Mouse (Mus musculus): ENCODE data around the gene Trpm8. TPM values are rescaled to one million over a fixed set of nuclear protein-coding genes. Genes with fewer than 3 reads are reported as not detected.

Trpm8 gene
- polyA plus RNA-seq, 1 experiment from 2014 or later, result not detected

GRCm38 (mm10) chr1:88322146-88322545, 44.7 kb downstream of the Trpm8 start:
- H3K36me3 ChIP-seq, result no peaks in the 10 kb centered on the region
- no peak overlapping the region for H3K4me2 ChIP-seq (replicated peaks)
- H3K4me1 ChIP-seq, result no peaks in the 10 kb centered on the region
- ATAC-seq (ENCODE audit: low FRiP score, low read depth), result no peak
- no peak overlapping the region for H3K4me3 ChIP-seq
- H3K9ac ChIP-seq, result no peak overlapping the region
- no peaks in the 10 kb centered on the region for H3K27me3 ChIP-seq (replicated peaks)
- H3K9me3 ChIP-seq, result no peaks in the 10 kb centered on the region
- no peak overlapping the region for H3K27ac ChIP-seq

- WGBS, result 85% methylated on average over 3 of the region's 3 CpGs
- Histone ChIP-seq H3K27ac (no peak overlapping the region), H3K27me3 (replicated peaks) (no peaks in the 10 kb centered on the region), H3K4me2 (replicated peaks) (no peak overlapping the region), H3K9me3 (no peaks in the 10 kb centered on the region), H3K4me1 (no peaks in the 10 kb centered on the region), H3K9ac (no peak overlapping the region), H3K36me3 (no peaks in the 10 kb centered on the region), H3K4me3 (no peak overlapping the region)
- ATAC-seq (ENCODE audit: low FRiP score, low read depth), result no peak
Measured at GRCm38 (mm10) chr1:88323101-88323500, 45.6 kb downstream of the Trpm8 start.

- H3K9ac ChIP-seq, result no peak overlapping the region
- no peaks in the 10 kb centered on the region for H3K36me3 ChIP-seq
- no peak overlapping the region for H3K4me2 ChIP-seq (replicated peaks)
- H3K4me1 ChIP-seq, result no peaks in the 10 kb centered on the region
- H3K9me3 ChIP-seq, result no peaks in the 10 kb centered on the region
- no peak overlapping the region for H3K27ac ChIP-seq
- 83% methylated on average over 9 of the region's 9 CpGs for WGBS
- ATAC-seq (ENCODE audit: low FRiP score, low read depth), result no peak
- H3K27me3 ChIP-seq (replicated peaks), result no peaks in the 10 kb centered on the region
- no peak overlapping the region for H3K4me3 ChIP-seq
Measured at GRCm38 (mm10) chr1:88339481-88339880, 62.0 kb downstream of the Trpm8 start.

- H3K27ac ChIP-seq, result no peak overlapping the region
- H3K4me3 ChIP-seq, result no peak overlapping the region
- H3K4me1 ChIP-seq, result no peaks in the 10 kb centered on the region
- no peaks in the 10 kb centered on the region for H3K9me3 ChIP-seq
- no peak for ATAC-seq (ENCODE audit: low FRiP score, low read depth)
- H3K4me2 ChIP-seq (replicated peaks), result no peak overlapping the region
- H3K27me3 ChIP-seq (replicated peaks), result no peaks in the 10 kb centered on the region
- no peaks in the 10 kb centered on the region for H3K36me3 ChIP-seq
- 93% methylated on average over 3 of the region's 3 CpGs for WGBS
- no peak overlapping the region for H3K9ac ChIP-seq
Measured at GRCm38 (mm10) chr1:88342615-88343014, 65.2 kb downstream of the Trpm8 start.

GRCm38 (mm10) chr1:88345580-88345979, 68.1 kb downstream of the Trpm8 start:
- H3K4me3 ChIP-seq, result no peak overlapping the region
- no peaks in the 10 kb centered on the region for H3K9me3 ChIP-seq
- H3K27ac ChIP-seq, result no peak overlapping the region
- H3K9ac ChIP-seq, result no peak overlapping the region
- WGBS, result 30% methylated on average over 3 of the region's 3 CpGs
- no peaks in the 10 kb centered on the region for H3K27me3 ChIP-seq (replicated peaks)
- no peaks in the 10 kb centered on the region for H3K36me3 ChIP-seq
- H3K4me1 ChIP-seq, result no peaks in the 10 kb centered on the region
- H3K4me2 ChIP-seq (replicated peaks), result no peak overlapping the region
- no peak for ATAC-seq (ENCODE audit: low FRiP score, low read depth)

GRCm38 (mm10) chr1:88348496-88349005, 71.1 kb downstream of the Trpm8 start:
- Histone ChIP-seq H3K9ac (no peak overlapping the region), H3K9me3 (no peaks in the 10 kb centered on the region), H3K27ac (no peak overlapping the region), H3K4me3 (no peak overlapping the region), H3K4me2 (replicated peaks) (no peak overlapping the region), H3K27me3 (replicated peaks) (no peaks in the 10 kb centered on the region), H3K4me1 (peaks cover 4% of the 10 kb centered on the region), H3K36me3 (no peaks in the 10 kb centered on the region)
- no peak for ATAC-seq (ENCODE audit: low FRiP score, low read depth)
- 89% methylated on average over 5 of the region's 5 CpGs for whole genome bisulfite sequencing

GRCm38 (mm10) chr1:88350761-88351160, 73.3 kb downstream of the Trpm8 start:
- Histone ChIP-seq H3K9ac (no peak overlapping the region), H3K4me3 (no peak overlapping the region), H3K27me3 (replicated peaks) (no peaks in the 10 kb centered on the region), H3K27ac (no peak overlapping the region), H3K4me1 (peaks cover 4% of the 10 kb centered on the region), H3K4me2 (replicated peaks) (no peak overlapping the region), H3K36me3 (no peaks in the 10 kb centered on the region), H3K9me3 (no peaks in the 10 kb centered on the region)
- ATAC-seq (ENCODE audit: low FRiP score, low read depth), result no peak
- WGBS, result 93% methylated on average over 9 of the region's 9 CpGs

- H3K9me3 ChIP-seq, result no peaks in the 10 kb centered on the region
- no peak overlapping the region for H3K9ac ChIP-seq
- no peak overlapping the region for H3K4me2 ChIP-seq (replicated peaks)
- H3K4me3 ChIP-seq, result no peak overlapping the region
- H3K36me3 ChIP-seq, result no peaks in the 10 kb centered on the region
- no peak overlapping the region for H3K27ac ChIP-seq
- H3K4me1 ChIP-seq, result peaks cover 4% of the 10 kb centered on the region
- no peak for ATAC-seq (ENCODE audit: low FRiP score, low read depth)
- no peaks in the 10 kb centered on the region for H3K27me3 ChIP-seq (replicated peaks)
- 96% methylated on average over 12 of the region's 12 CpGs for whole genome bisulfite sequencing
Measured at GRCm38 (mm10) chr1:88355025-88355424, 77.6 kb downstream of the Trpm8 start.

- Histone ChIP-seq H3K4me2 (replicated peaks) (no peak overlapping the region), H3K4me1 (peaks cover 4% of the 10 kb centered on the region), H3K9ac (no peak overlapping the region), H3K27ac (no peak overlapping the region), H3K9me3 (no peaks in the 10 kb centered on the region), H3K27me3 (replicated peaks) (no peaks in the 10 kb centered on the region), H3K4me3 (no peak overlapping the region), H3K36me3 (no peaks in the 10 kb centered on the region)
- WGBS, result 93% methylated on average over 3 of the region's 3 CpGs
- ATAC-seq (ENCODE audit: low FRiP score, low read depth), result no peak
Measured at GRCm38 (mm10) chr1:88355681-88356080, 78.2 kb downstream of the Trpm8 start.

- Histone ChIP-seq H3K9ac (no peak overlapping the region), H3K4me1 (peaks cover 4% of the 10 kb centered on the region), H3K4me2 (replicated peaks) (no peak overlapping the region), H3K4me3 (no peak overlapping the region), H3K36me3 (no peaks in the 10 kb centered on the region), H3K27me3 (replicated peaks) (no peaks in the 10 kb centered on the region), H3K27ac (no peak overlapping the region), H3K9me3 (no peaks in the 10 kb centered on the region)
- ATAC-seq (ENCODE audit: low FRiP score, low read depth), result no peak
- 87% methylated on average over 6 of the region's 6 CpGs for WGBS
Measured at GRCm38 (mm10) chr1:88356616-88357015, 79.2 kb downstream of the Trpm8 start.

- H3K27me3 ChIP-seq (replicated peaks), result no peaks in the 10 kb centered on the region
- no peaks in the 10 kb centered on the region for H3K36me3 ChIP-seq
- H3K4me3 ChIP-seq, result no peak overlapping the region
- H3K9ac ChIP-seq, result no peak overlapping the region
- no peak overlapping the region for H3K4me2 ChIP-seq (replicated peaks)
- peak; percentile 65 for ATAC-seq (ENCODE audit: low FRiP score, low read depth)
- H3K9me3 ChIP-seq, result no peaks in the 10 kb centered on the region
- H3K4me1 ChIP-seq, result peaks cover 4% of the 10 kb centered on the region
- WGBS, result 60% methylated on average over 6 of the region's 6 CpGs
- H3K27ac ChIP-seq, result no peak overlapping the region
Measured at GRCm38 (mm10) chr1:88357458-88358090, 80.1 kb downstream of the Trpm8 start.

GRCm38 (mm10) chr1:88358102-88358654, 80.7 kb downstream of the Trpm8 start:
- ATAC-seq (ENCODE audit: low FRiP score, low read depth), result no peak
- no peak overlapping the region for H3K4me2 ChIP-seq (replicated peaks)
- no peaks in the 10 kb centered on the region for H3K9me3 ChIP-seq
- no peaks in the 10 kb centered on the region for H3K27me3 ChIP-seq (replicated peaks)
- H3K4me3 ChIP-seq, result no peak overlapping the region
- H3K9ac ChIP-seq, result no peak overlapping the region
- H3K4me1 ChIP-seq, result no peaks in the 10 kb centered on the region
- no peak overlapping the region for H3K27ac ChIP-seq
- no peaks in the 10 kb centered on the region for H3K36me3 ChIP-seq
- WGBS, result 80% methylated on average over 7 of the region's 7 CpGs

- Histone ChIP-seq H3K4me1 (no peaks in the 10 kb centered on the region), H3K9me3 (no peaks in the 10 kb centered on the region), H3K9ac (no peak overlapping the region), H3K4me2 (replicated peaks) (no peak overlapping the region), H3K36me3 (no peaks in the 10 kb centered on the region), H3K27ac (no peak overlapping the region), H3K27me3 (replicated peaks) (no peaks in the 10 kb centered on the region), H3K4me3 (no peak overlapping the region)
- WGBS, result 75% methylated on average over 4 of the region's 4 CpGs
- ATAC-seq (ENCODE audit: low FRiP score, low read depth), result no peak
Measured at GRCm38 (mm10) chr1:88361085-88361484, 83.6 kb downstream of the Trpm8 start.

Measured in neural tube, embryonic 12.5 days (tissue).